Mouse (Mus musculus): ENCODE measurements around the gene Scaf11. TPM values are rescaled to one million over a fixed set of nuclear protein-coding genes. Genes with fewer than 3 reads are reported as not detected.

Scaf11 gene
- total and polyA plus RNA-seq, 3 experiments, result 9.6 to 54.0 (median 45.9) TPM

- no peaks in the 10 kb centered on the region for H3K36me3 ChIP-seq (ENCODE audit: control insufficient read depth, insufficient read depth, low read length)
- no peak overlapping the region for H3K27ac ChIP-seq
- no peaks in the 10 kb centered on the region for H3K27me3 ChIP-seq (ENCODE audit: control insufficient read depth, insufficient read depth, low read length)
- peak in 1 of 2 experiments; percentile 5 for DNase-seq
- intact Hi-C loops (cut with DNase I), result no loop called here
- WGBS, result 93% methylated on average over 2 of the region's 2 CpGs
- no peaks in the 10 kb centered on the region for H3K4me1 ChIP-seq (ENCODE audit: control insufficient read depth, insufficient read depth, low read length)
- no peaks in the 10 kb centered on the region for H3K79me2 ChIP-seq (replicated peaks; ENCODE audit: control insufficient read depth, insufficient read depth, low read length)
- TF ChIP-seq POLR2A (IDR thresholded peaks at IDR 0.05; ENCODE audit: insufficient read depth, low read depth, low read length) (no peak), CTCF (IDR thresholded peaks at IDR 0.05) (no peak), EP300 (IDR thresholded peaks at IDR 0.05; ENCODE audit: insufficient read depth, low read depth, low read length) (no peak)
- no peak overlapping the region for H3K9ac ChIP-seq (ENCODE audit: low read depth, low read length)
- H3K4me3 ChIP-seq, result no peak overlapping the region
Measured at GRCm38 (mm10) chr15:96468316-96468715, 7.7 kb upstream of the Scaf11 start.

- TF ChIP-seq POLR2A (IDR thresholded peaks at IDR 0.05; ENCODE audit: insufficient read depth, low read depth, low read length), result no peak
- TF ChIP-seq CTCF (IDR thresholded peaks at IDR 0.05), result no peak
- no peak for TF ChIP-seq EP300 (IDR thresholded peaks at IDR 0.05; ENCODE audit: insufficient read depth, low read depth, low read length)
- intact Hi-C loops (cut with DNase I), result no loop called here
- H3K27me3 ChIP-seq (ENCODE audit: control insufficient read depth, insufficient read depth, low read length), result no peaks in the 10 kb centered on the region
- no peaks in the 10 kb centered on the region for H3K4me1 ChIP-seq (ENCODE audit: control insufficient read depth, insufficient read depth, low read length)
- peak in 1 of 2 experiments; percentile 6 for DNase-seq
- no peak overlapping the region for H3K9ac ChIP-seq (ENCODE audit: low read depth, low read length)
- H3K4me3 ChIP-seq, result no peak overlapping the region
- no peak overlapping the region for H3K27ac ChIP-seq
- no peaks in the 10 kb centered on the region for H3K36me3 ChIP-seq (ENCODE audit: control insufficient read depth, insufficient read depth, low read length)
- WGBS, result 62% methylated on average over 5 of the region's 5 CpGs
- no peaks in the 10 kb centered on the region for H3K79me2 ChIP-seq (replicated peaks; ENCODE audit: control insufficient read depth, insufficient read depth, low read length)
Measured at GRCm38 (mm10) chr15:96467844-96468243, 7.2 kb upstream of the Scaf11 start.

- peak; percentile 17 to 25 for DNase-seq
- H3K27me3 ChIP-seq (ENCODE audit: control insufficient read depth, insufficient read depth, low read length), result no peaks in the 10 kb centered on the region
- H3K9ac ChIP-seq (ENCODE audit: low read depth, low read length), result no peak overlapping the region
- 88% methylated on average over 13 of the region's 13 CpGs for WGBS
- no peak for TF ChIP-seq POLR2A (IDR thresholded peaks at IDR 0.05; ENCODE audit: insufficient read depth, low read depth, low read length)
- no peak for TF ChIP-seq EP300 (IDR thresholded peaks at IDR 0.05; ENCODE audit: insufficient read depth, low read depth, low read length)
- TF ChIP-seq CTCF (IDR thresholded peaks at IDR 0.05), result no peak
- intact Hi-C loops (cut with DNase I), result no loop called here
- no peaks in the 10 kb centered on the region for H3K4me1 ChIP-seq (ENCODE audit: control insufficient read depth, insufficient read depth, low read length)
- H3K36me3 ChIP-seq (ENCODE audit: control insufficient read depth, insufficient read depth, low read length), result no peaks in the 10 kb centered on the region
- H3K79me2 ChIP-seq (replicated peaks; ENCODE audit: control insufficient read depth, insufficient read depth, low read length), result no peaks in the 10 kb centered on the region
- H3K27ac ChIP-seq, result no peak overlapping the region
- H3K4me3 ChIP-seq, result no peak overlapping the region
Measured at GRCm38 (mm10) chr15:96466362-96466903, 5.8 kb upstream of the Scaf11 start.

GRCm38 (mm10) chr15:96465076-96465475 is 4.4 kb upstream of the Scaf11 start:
- no peak overlapping the region for H3K4me3 ChIP-seq
- H3K9ac ChIP-seq (ENCODE audit: low read depth, low read length), result no peak overlapping the region
- WGBS, result 44% methylated on average over 11 of the region's 11 CpGs
- no peaks in the 10 kb centered on the region for H3K36me3 ChIP-seq (ENCODE audit: control insufficient read depth, insufficient read depth, low read length)
- no peak overlapping the region for H3K27ac ChIP-seq
- DNase-seq, result peak in 1 of 2 experiments; percentile 13
- no peaks in the 10 kb centered on the region for H3K27me3 ChIP-seq (ENCODE audit: control insufficient read depth, insufficient read depth, low read length)
- intact Hi-C loops (cut with DNase I), result no loop called here
- H3K4me1 ChIP-seq (ENCODE audit: control insufficient read depth, insufficient read depth, low read length), result no peaks in the 10 kb centered on the region
- no peaks in the 10 kb centered on the region for H3K79me2 ChIP-seq (replicated peaks; ENCODE audit: control insufficient read depth, insufficient read depth, low read length)
- TF ChIP-seq POLR2A (IDR thresholded peaks at IDR 0.05; ENCODE audit: insufficient read depth, low read depth, low read length), result no peak
- TF ChIP-seq CTCF (IDR thresholded peaks at IDR 0.05), result no peak
- no peak for TF ChIP-seq EP300 (IDR thresholded peaks at IDR 0.05; ENCODE audit: insufficient read depth, low read depth, low read length)

GRCm38 (mm10) chr15:96463821-96464220 is 3.2 kb upstream of the Scaf11 start:
- no peak overlapping the region for H3K27ac ChIP-seq
- intact Hi-C loops (cut with DNase I), result no loop called here
- TF ChIP-seq POLR2A (IDR thresholded peaks at IDR 0.05; ENCODE audit: insufficient read depth, low read depth, low read length) (no peak), CTCF (IDR thresholded peaks at IDR 0.05) (no peak), EP300 (IDR thresholded peaks at IDR 0.05; ENCODE audit: insufficient read depth, low read depth, low read length) (no peak)
- H3K27me3 ChIP-seq (ENCODE audit: control insufficient read depth, insufficient read depth, low read length), result no peaks in the 10 kb centered on the region
- peaks cover 4% of the 10 kb centered on the region for H3K4me1 ChIP-seq (ENCODE audit: control insufficient read depth, insufficient read depth, low read length)
- DNase-seq, result peak in 1 of 2 experiments; percentile 7
- WGBS, result 96% methylated on average over 15 of the region's 15 CpGs
- no peaks in the 10 kb centered on the region for H3K79me2 ChIP-seq (replicated peaks; ENCODE audit: control insufficient read depth, insufficient read depth, low read length)
- H3K9ac ChIP-seq (ENCODE audit: low read depth, low read length), result no peak overlapping the region
- no peak overlapping the region for H3K4me3 ChIP-seq
- H3K36me3 ChIP-seq (ENCODE audit: control insufficient read depth, insufficient read depth, low read length), result peaks cover 3% of the 10 kb centered on the region; the same call in 1 of the 2 replicates

- Histone ChIP-seq H3K79me2 (replicated peaks; ENCODE audit: control insufficient read depth, insufficient read depth, low read length) (peaks cover 2% of the 10 kb centered on the region; the same call in 1 of the 2 replicates), H3K27me3 (ENCODE audit: control insufficient read depth, insufficient read depth, low read length) (no peaks in the 10 kb centered on the region), H3K4me3 (no peak overlapping the region), H3K36me3 (ENCODE audit: control insufficient read depth, insufficient read depth, low read length) (peaks cover 10% of the 10 kb centered on the region), H3K9ac (ENCODE audit: low read depth, low read length) (no peak overlapping the region), H3K27ac (no peak overlapping the region), H3K4me1 (ENCODE audit: control insufficient read depth, insufficient read depth, low read length) (peaks cover 4% of the 10 kb centered on the region)
- intact Hi-C loops (cut with DNase I), result no loop called here
- TF ChIP-seq EP300 (IDR thresholded peaks at IDR 0.05; ENCODE audit: insufficient read depth, low read depth, low read length), result no peak
- TF ChIP-seq CTCF (IDR thresholded peaks at IDR 0.05), result no peak
- no peak for TF ChIP-seq POLR2A (IDR thresholded peaks at IDR 0.05; ENCODE audit: insufficient read depth, low read depth, low read length)
- 93% methylated on average over 3 of the region's 3 CpGs for WGBS
- DNase-seq, result peak in 1 of 2 experiments; percentile 12
Measured at GRCm38 (mm10) chr15:96462611-96463010, 2.0 kb upstream of the Scaf11 start.

All from heart, adult 2 months (tissue).